Mouse (Mus musculus): Measurements from ENCODE around the gene Msx1. TPM values are rescaled to one million over a fixed set of nuclear protein-coding genes. Genes with fewer than 3 reads are reported as not detected.

The Msx1 gene
- 40.3 and 67.9 TPM in 2 replicates for polyA plus RNA-seq (2016; fragmentation: Nextera tagmentation; extraction: Ambion mirVana)

DNA sequence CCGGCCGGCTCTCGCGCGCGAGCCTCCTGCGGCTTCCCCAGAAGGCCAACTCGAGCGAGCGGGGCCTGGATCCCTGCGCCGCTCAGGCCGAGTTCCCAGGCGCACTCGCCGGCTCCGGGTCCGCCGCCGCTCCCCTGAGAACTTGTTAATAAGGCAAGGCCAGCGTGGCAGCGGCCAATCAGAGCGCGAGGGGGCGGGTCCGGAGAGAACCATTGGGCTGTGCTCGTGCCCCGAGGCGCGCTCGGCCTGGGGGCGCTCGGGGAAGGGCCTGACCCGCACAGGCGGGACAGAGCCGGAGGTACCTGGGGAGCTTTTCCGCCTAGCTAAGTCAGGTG lies at the start of gene Msx1:
TSS of gene Msx1 (minus strand) at position 123 of the 335 bp plus-strand sequence.
- Histone ChIP-seq H3K4me3 (replicated peaks) (peak within 1 kb of the TSS; percentile 42), H3K9me3 (no peaks in the 10 kb centered on the region), H3K9ac (peak within 1 kb of the TSS; percentile 57), H3K36me3 (replicated peaks) (no peaks in the 10 kb centered on the region), H3K27me3 (peaks cover 97% of the 10 kb centered on the region), H3K4me2 (peak within 1 kb of the TSS; percentile 72), H3K4me1 (peaks cover 62% of the 10 kb centered on the region), H3K27ac (no peak within 1 kb of the TSS)
- under 1% methylated on average over 37 of the region's 37 CpGs for WGBS
- peak; percentile 87 for ATAC-seq (ENCODE audit: low FRiP score)

DNA sequence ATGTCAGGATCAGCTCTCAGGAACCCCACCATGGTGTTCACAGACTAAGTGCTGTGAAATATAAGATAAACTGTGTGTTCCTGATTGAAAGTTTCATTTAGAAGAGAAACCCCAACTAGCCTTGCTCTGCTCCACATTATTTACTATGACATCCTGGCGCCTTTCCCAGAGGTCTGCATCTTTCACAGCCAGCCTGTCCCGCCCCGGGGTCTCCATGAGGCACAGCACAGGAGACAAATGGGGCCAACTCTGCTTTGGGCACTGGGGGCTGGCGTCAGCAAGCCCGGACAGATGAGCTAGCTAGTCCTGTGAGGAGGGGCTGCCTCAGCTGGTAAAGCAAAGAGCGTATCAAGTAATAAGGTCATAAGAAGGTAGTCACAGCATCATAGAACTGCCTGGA lies 41.1 kb upstream of the Msx1 start:
- H3K4me1 ChIP-seq: peaks cover under 1% of the 10 kb centered on the region
- no peaks in the 10 kb centered on the region for H3K36me3 ChIP-seq (replicated peaks)
- no peak overlapping the region for H3K4me2 ChIP-seq
- WGBS: 83% methylated on average over 6 of the region's 6 CpGs
- no peak for ATAC-seq (ENCODE audit: low FRiP score)
- H3K27me3 ChIP-seq: peaks cover 37% of the 10 kb centered on the region
- no peak overlapping the region for H3K4me3 ChIP-seq (replicated peaks)
- no peak overlapping the region for H3K27ac ChIP-seq
- H3K9ac ChIP-seq: no peak overlapping the region
- H3K9me3 ChIP-seq: no peaks in the 10 kb centered on the region

DNA sequence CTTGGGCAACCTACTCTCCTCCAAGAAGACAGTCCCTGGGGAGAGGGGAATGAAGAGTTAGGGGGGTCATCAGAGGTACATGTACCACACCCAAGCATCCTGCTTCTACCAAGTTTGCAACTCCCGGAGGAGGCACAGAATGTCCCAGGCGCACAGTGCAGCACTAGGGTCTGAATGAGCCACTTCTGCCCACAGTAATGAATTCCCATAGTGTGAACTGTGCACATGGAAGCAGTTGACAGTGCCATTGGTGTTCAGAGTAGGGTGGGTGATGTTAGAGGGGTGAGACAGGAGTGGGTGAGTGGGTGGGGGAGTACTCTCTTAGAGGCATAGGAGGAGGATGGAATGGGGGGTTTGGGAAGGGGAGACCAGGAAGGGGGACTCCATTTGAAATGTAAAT lies 39.9 kb upstream of the Msx1 start:
- 88% methylated on average over 2 of the region's 2 CpGs for WGBS

DNA sequence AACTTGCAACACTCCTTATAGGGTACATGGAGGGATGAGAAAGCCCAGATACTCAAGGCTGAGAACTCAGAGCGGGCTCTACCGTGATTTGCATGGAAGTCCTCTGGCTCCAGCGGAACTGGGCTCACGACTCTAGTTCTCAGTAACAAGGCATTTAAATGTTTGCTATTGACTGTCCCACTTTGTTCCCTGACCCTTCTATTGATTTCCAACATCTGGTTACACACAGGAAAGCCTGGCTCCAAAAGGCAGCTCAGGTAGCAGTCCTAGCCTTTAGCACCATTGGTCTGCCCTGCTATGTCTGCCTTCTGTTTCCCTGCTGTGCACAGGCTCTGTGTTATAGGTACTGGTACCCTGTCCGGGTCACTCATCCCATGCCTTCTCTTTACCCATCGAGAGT lies 36.5 kb upstream of the Msx1 start:
- Histone ChIP-seq H3K9me3 (no peaks in the 10 kb centered on the region), H3K4me1 (peaks cover 14% of the 10 kb centered on the region), H3K27me3 (peaks cover 67% of the 10 kb centered on the region), H3K4me3 (replicated peaks) (no peak overlapping the region), H3K27ac (peak overlapping the region; percentile 54; the same call in 1 of the 2 replicates), H3K4me2 (no peak overlapping the region), H3K9ac (no peak overlapping the region), H3K36me3 (replicated peaks) (no peaks in the 10 kb centered on the region)
- no peak for ATAC-seq (ENCODE audit: low FRiP score)
- WGBS: 83% methylated on average over 6 of the region's 6 CpGs

More for the DNA sequence above, 39.9 kb upstream of the Msx1 start:
- no peaks in the 10 kb centered on the region for H3K36me3 ChIP-seq (replicated peaks)
- no peak overlapping the region for H3K27ac ChIP-seq
- no peak overlapping the region for H3K4me2 ChIP-seq
- ATAC-seq (ENCODE audit: low FRiP score): no peak
- no peak overlapping the region for H3K9ac ChIP-seq
- H3K9me3 ChIP-seq: no peaks in the 10 kb centered on the region
- no peak overlapping the region for H3K4me3 ChIP-seq (replicated peaks)
- H3K27me3 ChIP-seq: peaks cover 46% of the 10 kb centered on the region
- H3K4me1 ChIP-seq: peaks cover 8% of the 10 kb centered on the region

DNA sequence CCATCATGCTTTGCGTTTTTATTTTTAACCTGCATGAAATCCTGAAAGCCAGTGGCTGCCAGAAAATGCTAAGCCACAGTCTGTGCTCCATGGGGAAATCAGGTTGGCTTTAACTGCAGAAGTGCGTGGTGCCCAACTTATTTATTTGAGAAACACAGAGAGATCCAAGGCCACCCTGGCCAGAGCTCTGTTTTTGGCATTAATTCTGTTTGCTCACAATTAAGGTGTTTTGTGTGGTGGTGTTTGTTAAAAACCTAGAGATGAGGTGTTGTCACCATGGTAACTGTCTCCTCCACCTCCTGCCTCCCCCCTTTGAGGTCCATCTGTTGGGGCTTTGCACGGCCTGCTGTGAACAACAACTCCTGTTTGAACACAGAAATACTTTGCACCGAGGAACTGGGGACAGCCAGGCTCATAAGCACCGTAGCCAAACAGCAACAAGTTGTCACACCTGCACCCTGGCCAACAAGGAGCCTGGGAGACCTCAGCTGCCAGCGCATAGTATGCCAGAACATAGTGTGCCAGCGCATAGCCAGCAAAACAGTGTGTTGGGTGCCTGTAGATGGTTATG lies 35.9 kb upstream of the Msx1 start:
- Histone ChIP-seq H3K36me3 (replicated peaks) (no peaks in the 10 kb centered on the region), H3K4me2 (no peak overlapping the region), H3K27me3 (peaks cover 65% of the 10 kb centered on the region), H3K9ac (no peak overlapping the region), H3K4me1 (peaks cover 14% of the 10 kb centered on the region), H3K4me3 (replicated peaks) (no peak overlapping the region), H3K27ac (peak overlapping the region; percentile 54; the same call in 1 of the 2 replicates), H3K9me3 (no peaks in the 10 kb centered on the region)
- ATAC-seq (ENCODE audit: low FRiP score): no peak
- WGBS: 59% methylated on average over 7 of the region's 7 CpGs

DNA sequence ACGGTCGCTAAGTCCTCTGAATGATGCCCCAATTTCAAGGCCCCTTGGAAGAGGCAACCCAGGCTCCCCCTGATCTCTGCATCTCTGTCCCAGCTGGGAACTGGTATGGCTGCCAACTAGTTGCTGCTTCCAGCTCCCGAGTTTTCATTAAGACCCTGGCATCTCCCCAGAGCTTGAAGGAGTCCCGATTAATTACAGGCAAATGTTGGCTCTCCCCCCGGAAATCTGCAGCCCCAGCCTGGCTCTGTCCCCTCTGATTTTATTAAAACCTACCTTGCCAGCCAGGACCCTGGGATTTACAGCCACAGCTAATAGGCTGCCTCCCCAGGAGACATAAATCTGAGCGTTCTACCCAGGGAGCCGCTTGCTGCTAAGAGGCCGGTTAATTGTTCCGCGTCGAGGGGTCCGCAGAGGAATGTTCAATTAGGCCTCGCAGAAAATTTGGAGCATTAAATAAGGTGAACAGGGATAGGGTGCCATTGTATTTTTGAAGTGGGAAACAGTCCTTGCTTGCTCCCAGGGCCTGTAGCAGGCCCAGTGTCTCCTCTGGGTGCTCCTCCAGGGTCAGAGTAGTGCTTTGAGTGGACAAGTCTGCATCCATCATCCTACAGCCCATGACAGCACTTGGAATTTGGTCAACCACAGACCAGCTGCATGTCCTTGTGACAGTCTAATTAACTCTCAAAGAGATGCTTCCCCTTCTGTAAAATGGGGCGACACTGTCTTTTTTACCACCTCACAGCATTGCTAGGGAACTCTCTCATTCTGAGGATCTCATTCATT lies 33.6 kb upstream of the Msx1 start:
- Histone ChIP-seq H3K9ac (no peak overlapping the region), H3K4me3 (replicated peaks) (no peak overlapping the region), H3K27me3 (peaks cover 53% of the 10 kb centered on the region), H3K36me3 (replicated peaks) (no peaks in the 10 kb centered on the region), H3K27ac (0 out of 2 replicates have a peak overlapping the region, but pooled peaks have one; percentile 32), H3K4me1 (peaks cover 14% of the 10 kb centered on the region), H3K9me3 (no peaks in the 10 kb centered on the region), H3K4me2 (no peak overlapping the region)
- peak; percentile 61; the same call in 1 of the 2 replicates for ATAC-seq (ENCODE audit: low FRiP score)
- 21% methylated on average over 14 of the region's 14 CpGs for WGBS

DNA sequence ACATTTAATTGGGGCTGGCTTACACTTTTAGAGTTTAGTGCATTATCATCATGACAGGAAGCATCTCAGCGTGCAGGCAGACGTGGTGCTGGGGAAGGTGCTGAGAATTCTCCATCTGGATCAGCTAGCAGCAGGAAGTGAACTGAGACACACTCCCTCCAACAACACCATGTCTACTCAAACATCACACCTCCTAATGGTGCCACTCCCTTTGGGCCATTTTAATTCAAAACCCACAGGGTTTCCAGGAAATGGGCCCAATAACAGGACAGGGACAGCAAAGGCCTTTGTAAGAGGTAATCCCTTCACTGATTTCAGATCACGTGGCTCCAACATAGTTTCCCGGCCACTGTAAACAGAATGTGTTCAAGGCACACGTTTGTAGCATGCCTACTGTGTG lies 31.7 kb upstream of the Msx1 start:
- Histone ChIP-seq H3K27ac (no peak overlapping the region), H3K4me2 (no peak overlapping the region), H3K27me3 (peaks cover 42% of the 10 kb centered on the region), H3K9me3 (no peaks in the 10 kb centered on the region), H3K4me1 (peaks cover 19% of the 10 kb centered on the region), H3K4me3 (replicated peaks) (no peak overlapping the region), H3K36me3 (replicated peaks) (no peaks in the 10 kb centered on the region), H3K9ac (no peak overlapping the region)
- no peak for ATAC-seq (ENCODE audit: low FRiP score)
- 60% methylated on average over 5 of the region's 5 CpGs for WGBS

DNA sequence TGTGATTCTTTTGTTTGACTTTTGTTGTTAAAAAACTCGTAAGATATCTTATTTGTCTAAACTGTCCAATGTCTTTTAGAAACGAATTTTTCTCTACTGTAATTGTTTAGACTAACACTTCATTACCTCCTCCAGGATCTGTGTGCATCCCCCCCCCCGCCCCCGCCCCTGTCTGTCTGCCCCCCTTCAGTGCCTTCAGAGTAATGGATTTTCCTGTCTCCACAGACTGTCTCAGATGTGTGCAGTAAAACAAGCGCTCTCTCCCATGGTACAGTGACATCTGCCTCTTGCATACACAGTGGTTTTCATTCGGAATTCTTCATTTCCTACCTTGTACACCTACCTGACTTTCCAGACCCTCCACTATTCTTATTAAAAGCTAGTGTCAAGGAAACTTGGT lies 29.9 kb upstream of the Msx1 start:
- Histone ChIP-seq H3K27me3 (peaks cover 40% of the 10 kb centered on the region), H3K9me3 (no peaks in the 10 kb centered on the region), H3K4me2 (no peak overlapping the region), H3K27ac (no peak overlapping the region), H3K4me3 (replicated peaks) (no peak overlapping the region), H3K9ac (no peak overlapping the region), H3K36me3 (replicated peaks) (no peaks in the 10 kb centered on the region), H3K4me1 (peaks cover 14% of the 10 kb centered on the region; the same call in 1 of the 2 replicates)
- ATAC-seq (ENCODE audit: low FRiP score): no peak
- 75% methylated on average over 6 of the region's 6 CpGs for WGBS

DNA sequence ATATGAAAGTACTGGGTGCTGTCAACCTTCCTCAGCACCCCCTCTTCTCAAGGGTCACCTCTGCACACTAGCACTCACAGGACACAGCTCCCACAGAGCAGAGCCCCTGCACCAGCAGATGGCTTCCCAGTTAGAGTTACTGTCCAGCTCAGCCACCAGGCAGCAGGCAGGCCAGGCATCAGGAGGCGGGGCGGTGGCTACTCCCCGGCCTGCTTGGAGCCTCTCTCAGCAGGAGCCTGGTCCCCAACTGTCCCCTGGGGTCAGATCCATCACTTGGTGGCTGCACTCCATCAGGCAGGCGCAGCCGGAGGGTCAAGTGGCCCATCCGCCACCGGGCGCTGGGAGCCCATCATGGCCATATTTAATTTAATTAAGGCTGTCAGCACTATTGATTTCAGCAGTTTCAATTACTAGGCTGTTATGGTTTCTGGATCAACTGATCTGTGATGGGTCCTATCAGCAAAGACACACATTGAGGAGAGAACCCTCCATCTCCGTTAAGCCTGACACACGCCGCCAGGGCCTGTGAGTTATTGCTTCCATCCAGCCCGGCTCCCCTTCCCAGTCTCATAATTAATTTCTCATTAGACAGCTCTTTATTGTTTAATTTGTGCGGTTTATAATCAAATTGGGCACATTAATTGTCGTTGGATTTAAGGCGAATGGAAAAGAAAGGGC lies 27.1 kb upstream of the Msx1 start:
- H3K9me3 ChIP-seq: no peaks in the 10 kb centered on the region
- no peak overlapping the region for H3K4me2 ChIP-seq
- H3K27ac ChIP-seq: no peak overlapping the region
- 64% methylated on average over 15 of the region's 15 CpGs for WGBS
- peaks cover 14% of the 10 kb centered on the region for H3K4me1 ChIP-seq
- no peak overlapping the region for H3K9ac ChIP-seq
- H3K4me3 ChIP-seq (replicated peaks): no peak overlapping the region
- H3K36me3 ChIP-seq (replicated peaks): no peaks in the 10 kb centered on the region
- peaks cover 33% of the 10 kb centered on the region for H3K27me3 ChIP-seq
- 0 out of 2 replicates have a peak, but pooled peaks have one; percentile 33 for ATAC-seq (ENCODE audit: low FRiP score)

DNA sequence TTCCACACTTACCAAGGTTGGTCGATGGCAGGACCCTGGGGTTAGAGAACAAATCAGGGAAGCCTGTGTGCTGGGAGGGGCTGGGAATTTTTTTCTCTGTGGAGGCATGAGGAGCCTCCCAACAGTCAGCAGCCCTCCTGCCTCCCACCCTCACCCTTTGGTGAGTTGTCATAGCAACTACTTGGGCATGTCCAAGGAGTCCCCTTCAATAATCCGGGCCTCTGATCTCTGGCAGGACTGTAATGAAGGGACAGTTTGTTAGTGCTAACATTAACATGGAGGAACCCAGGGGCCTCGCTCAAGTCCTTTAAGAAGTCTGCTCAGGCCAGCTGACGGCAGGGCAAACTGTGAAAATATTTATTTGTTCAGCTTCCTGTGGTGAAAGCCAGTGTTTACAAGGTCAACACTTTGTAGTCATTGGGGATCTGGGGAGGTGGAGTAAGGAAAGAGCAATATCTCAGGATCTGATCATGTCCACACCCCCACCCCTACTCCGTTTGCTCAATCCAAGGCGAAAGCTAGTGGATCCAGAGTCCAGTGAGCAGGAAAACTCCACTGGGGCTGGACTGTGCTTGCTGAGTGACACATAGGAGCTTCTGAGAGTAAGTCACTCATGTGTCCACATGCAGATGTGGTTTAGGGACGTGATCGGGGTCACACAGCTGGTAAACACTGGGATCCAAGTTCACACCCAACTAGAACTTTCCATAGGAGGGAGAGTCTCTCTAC lies 24.8 kb upstream of the Msx1 start:
- no peak overlapping the region for H3K27ac ChIP-seq
- H3K4me3 ChIP-seq (replicated peaks): no peak overlapping the region
- H3K4me1 ChIP-seq: peaks cover 14% of the 10 kb centered on the region
- no peak overlapping the region for H3K9ac ChIP-seq
- no peaks in the 10 kb centered on the region for H3K9me3 ChIP-seq
- no peak overlapping the region for H3K4me2 ChIP-seq
- ATAC-seq (ENCODE audit: low FRiP score): no peak
- no peaks in the 10 kb centered on the region for H3K36me3 ChIP-seq (replicated peaks)
- peaks cover 47% of the 10 kb centered on the region for H3K27me3 ChIP-seq
- WGBS: 54% methylated on average over 8 of the region's 8 CpGs

DNA sequence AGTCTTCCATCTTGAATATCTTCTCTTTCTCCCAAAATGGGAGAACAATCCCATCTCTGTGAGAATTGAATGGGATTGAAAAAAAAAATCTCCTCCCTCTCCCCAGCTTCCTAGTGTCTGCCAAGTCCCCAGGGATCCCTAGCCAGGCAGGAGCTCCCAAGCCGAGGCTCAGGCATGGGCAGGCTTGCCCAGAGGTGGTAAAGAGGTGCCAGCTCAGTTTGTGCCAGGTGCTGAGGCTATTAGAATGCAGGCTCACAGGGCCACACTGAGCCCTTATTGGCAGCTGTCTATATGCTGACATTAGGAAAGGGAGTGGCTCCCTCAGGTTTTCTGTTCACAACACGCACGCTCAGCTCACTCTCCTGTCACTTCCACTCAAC lies 11.9 kb upstream of the Msx1 start:
- Histone ChIP-seq H3K4me2 (no peak overlapping the region), H3K27me3 (peaks cover 89% of the 10 kb centered on the region), H3K4me3 (replicated peaks) (no peak overlapping the region), H3K27ac (no peak overlapping the region), H3K9me3 (no peaks in the 10 kb centered on the region), H3K36me3 (replicated peaks) (no peaks in the 10 kb centered on the region), H3K4me1 (peaks cover 14% of the 10 kb centered on the region), H3K9ac (no peak overlapping the region)
- 42% methylated on average over 3 of the region's 3 CpGs for WGBS
- ATAC-seq (ENCODE audit: low FRiP score): no peak
